Mouse (Mus musculus) heart, postnatal 25 days (tissue): ENCODE measurements around the gene Fzd9. TPM values are rescaled to one million over a fixed set of nuclear protein-coding genes. Genes with fewer than 3 reads are reported as not detected.

ENCODE experiments used
- microRNA-seq: library from miRNA; unstranded; fragments of <30 nt; microRNA quantifications from one replicate; pipeline ENCODE4 v1.2.0, GENCODE M21; 2022
- total RNA-seq, 2 experiments: library from RNA; stranded (reverse); gene quantifications; 2 replicates each; pipeline ENCODE4 v1.2.3; 2021

The Fzd9 gene
- total RNA-seq, 2 experiments from 2014 or later: 0.61 to 0.73 TPM

Small RNA genes lying within 50 kb of the gene (microRNA-seq; reads per million reads assigned to microRNA genes)
- gene Gm25315: not detected

Other genes starting within 250 kb of the Fzd9 start
- gene Abhd11, start 242.1 kb downstream of the Fzd9 start, total RNA-seq: 10 to 100 TPM; 59.4 to 65.8 TPM
- 1 to 10 TPM; 2.2 to 2.3 TPM for gene Stx1a, start 227.7 kb downstream of the Fzd9 start, total RNA-seq
- gene Dnajc30, start 187.0 kb downstream of the Fzd9 start, total RNA-seq: 10 to 100 TPM; 35.9 to 37.0 TPM
- 10 to 100 TPM; 22.3 to 22.7 TPM for gene Bud23, start 186.3 kb downstream of the Fzd9 start, total RNA-seq
- gene Vps37d, start 173.0 kb downstream of the Fzd9 start, total RNA-seq: under 1 TPM; 0.53 to 0.60 TPM
- gene Mlxipl, start 161.3 kb downstream of the Fzd9 start, total RNA-seq: 10 to 100 TPM; 25.3 to 25.5 TPM
- gene Tbl2, start 101.6 kb downstream of the Fzd9 start, total RNA-seq: 10 to 100 TPM; 11.2 to 14.6 TPM
- 10 to 100 TPM; 35.1 to 35.2 TPM for gene Bcl7b, start 82.9 kb downstream of the Fzd9 start, total RNA-seq
- 10 to 100 TPM; 38.2 to 45.3 TPM for gene Baz1b, start 64.0 kb downstream of the Fzd9 start, total RNA-seq
- gene Fkbp6, start 98.8 kb upstream of the Fzd9 start, total RNA-seq: 1 to 10 TPM in 1 of 2 experiments, under 1 TPM in 1; 0.31 to 1.1 TPM
- not detected for gene Trim50, start 102.1 kb upstream of the Fzd9 start, total RNA-seq
- gene Nsun5, start 118.7 kb upstream of the Fzd9 start, total RNA-seq: 10 to 100 TPM; 15.5 to 17.5 TPM
- 10 to 100 TPM; 11.1 to 13.6 TPM for gene Pom121, start 143.3 kb upstream of the Fzd9 start, total RNA-seq